Mouse (Mus musculus): ENCODE measurements at regions not wholly inside any gene's neighbourhood (a gene's known extent, or its start where the extent isn't known, plus 50 kb on each side); places are given as distances from the start of the nearest gene placed in this dataset.
A peak's percentile ranks its signal among the peaks of the same experiment; 100 is the strongest.

DNA sequence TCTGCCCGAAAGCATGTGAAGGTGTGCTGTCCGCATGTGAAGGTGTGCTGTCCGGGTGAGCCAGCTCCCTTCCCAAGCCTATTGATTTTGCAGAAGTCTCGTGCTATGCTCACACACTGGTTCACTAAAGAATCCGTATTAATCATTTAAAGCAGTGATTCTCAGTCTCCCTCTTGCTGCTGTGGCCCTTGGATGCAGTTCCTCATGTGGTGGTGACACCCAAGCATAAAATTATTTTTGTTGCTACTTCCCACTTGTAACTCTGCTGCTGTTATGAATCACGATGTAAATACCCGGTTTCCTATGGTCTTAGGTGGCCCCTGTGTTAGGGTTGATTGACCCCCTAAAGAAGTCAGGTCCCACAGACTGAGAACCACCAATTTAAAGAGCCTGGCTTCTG, 55.7 kb upstream of the Emb start:
- no peak for DNase-seq (ENCODE audit: extremely low spot score in 1 of 2, low spot score in 1 of 2)

DNA sequence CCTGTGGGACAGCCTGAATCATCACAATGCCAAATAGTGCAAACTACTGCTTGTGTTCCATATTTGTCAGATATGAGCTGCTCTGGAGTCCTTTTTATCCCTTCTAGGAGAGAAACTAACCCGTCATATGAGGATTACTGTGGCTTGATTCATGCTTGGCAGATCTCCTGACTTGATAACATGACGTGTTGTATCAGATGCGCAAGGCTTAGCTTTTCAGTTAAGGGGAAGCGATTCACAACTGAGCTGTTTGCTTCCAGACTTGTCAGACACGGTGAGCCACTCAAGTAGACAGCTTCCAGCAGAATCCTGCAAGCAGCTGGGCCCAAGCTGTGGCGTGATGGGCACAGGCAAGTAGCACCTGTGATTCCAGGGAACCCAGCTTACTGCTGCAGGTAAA, 64.5 kb upstream of the Emb start:
- peak in 1 of 2 experiments; percentile 16 for DNase-seq (ENCODE audit: extremely low spot score in 1 of 2, low spot score in 1 of 2)

GRCm38 (mm10) chr13:117143255-117143654, 65.1 kb upstream of the Emb start:
- DNase-seq (ENCODE audit: extremely low spot score in 1 of 2, low spot score in 1 of 2): no peak

DNA sequence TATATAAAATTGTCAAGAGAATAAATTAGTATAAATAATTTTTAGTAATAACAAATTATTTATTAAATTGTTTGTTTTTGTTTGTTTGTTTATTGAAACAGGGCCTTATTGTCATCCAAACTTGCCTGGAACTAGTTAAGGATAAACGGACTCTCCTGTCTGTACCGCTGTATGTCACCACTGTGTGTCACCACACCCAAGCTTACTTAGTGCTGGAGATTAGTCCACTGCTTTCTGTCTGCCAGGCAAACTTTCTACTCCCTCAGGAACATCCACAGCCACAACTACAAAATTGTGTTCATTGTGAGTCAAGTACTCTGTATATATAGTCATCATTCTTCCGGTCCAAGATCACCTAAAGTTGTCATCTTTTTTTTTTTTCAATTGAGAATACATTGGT, 74.0 kb upstream of the Emb start:
- DNase-seq (ENCODE audit: extremely low spot score in 1 of 2, low spot score in 1 of 2): no peak

DNA sequence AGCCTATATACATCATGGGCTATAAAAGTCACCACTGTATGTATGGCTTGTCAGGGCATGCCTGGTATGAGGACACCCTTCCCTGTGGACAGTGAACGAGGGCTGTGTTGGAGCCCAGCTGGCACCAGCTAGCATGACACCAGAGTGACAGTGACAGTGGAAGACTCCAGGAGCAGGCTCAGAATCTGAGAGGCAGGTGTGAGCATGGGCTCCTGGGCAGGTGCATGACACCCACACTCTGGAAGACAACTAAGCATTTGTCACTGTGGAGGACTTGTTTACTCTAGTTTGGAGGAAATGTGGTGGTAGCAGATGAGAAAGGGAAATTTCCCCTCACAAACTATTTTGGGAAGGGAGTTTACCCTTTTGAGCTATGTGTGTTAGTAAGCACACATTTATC, 76.2 kb upstream of the Emb start:
- DNase-seq (ENCODE audit: extremely low spot score in 1 of 2, low spot score in 1 of 2): no peak

GRCm38 (mm10) chr13:117127813-117128549, 80.4 kb upstream of the Emb start:
- DNase-seq (ENCODE audit: extremely low spot score in 1 of 2, low spot score in 1 of 2): no peak

- no peak for DNase-seq (ENCODE audit: extremely low spot score in 1 of 2, low spot score in 1 of 2)
Measured at GRCm38 (mm10) chr13:117127116-117127728, 81.1 kb upstream of the Emb start.

GRCm38 (mm10) chr13:117119636-117120035, 88.7 kb upstream of the Emb start:
- no peak for DNase-seq (ENCODE audit: extremely low spot score in 1 of 2, low spot score in 1 of 2)

GRCm38 (mm10) chr13:117114797-117115196, 89.5 kb upstream of the Parp8 start:
- no peak for DNase-seq (ENCODE audit: extremely low spot score in 1 of 2, low spot score in 1 of 2)

- peak in 1 of 2 experiments; percentile 48 for DNase-seq (ENCODE audit: extremely low spot score in 1 of 2, low spot score in 1 of 2)
Measured at GRCm38 (mm10) chr13:117112424-117112823, 87.1 kb upstream of the Parp8 start.

- DNase-seq (ENCODE audit: extremely low spot score in 1 of 2, low spot score in 1 of 2): no peak
Measured at GRCm38 (mm10) chr13:117105151-117105660, 79.9 kb upstream of the Parp8 start.

DNA sequence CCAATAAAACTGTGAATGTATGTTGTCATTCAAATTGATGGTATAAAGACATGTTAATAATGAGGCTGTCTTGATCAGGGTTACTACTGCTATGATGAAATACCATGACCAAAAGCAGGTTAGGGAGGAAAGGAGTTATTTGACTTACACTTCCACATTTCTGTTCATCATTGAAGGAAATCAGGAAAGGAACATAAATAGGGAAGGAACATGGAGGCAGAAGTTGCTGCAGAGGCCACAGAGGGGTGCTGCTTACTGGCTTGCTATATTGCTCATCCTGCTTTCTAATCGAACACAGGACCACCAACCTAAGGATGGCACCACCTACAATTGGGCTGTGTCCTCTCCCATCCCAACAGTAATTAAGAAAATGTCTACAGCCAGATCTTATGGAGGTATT, 69.4 kb upstream of the Parp8 start:
- DNase-seq (ENCODE audit: extremely low spot score in 1 of 2, low spot score in 1 of 2): no peak

DNA sequence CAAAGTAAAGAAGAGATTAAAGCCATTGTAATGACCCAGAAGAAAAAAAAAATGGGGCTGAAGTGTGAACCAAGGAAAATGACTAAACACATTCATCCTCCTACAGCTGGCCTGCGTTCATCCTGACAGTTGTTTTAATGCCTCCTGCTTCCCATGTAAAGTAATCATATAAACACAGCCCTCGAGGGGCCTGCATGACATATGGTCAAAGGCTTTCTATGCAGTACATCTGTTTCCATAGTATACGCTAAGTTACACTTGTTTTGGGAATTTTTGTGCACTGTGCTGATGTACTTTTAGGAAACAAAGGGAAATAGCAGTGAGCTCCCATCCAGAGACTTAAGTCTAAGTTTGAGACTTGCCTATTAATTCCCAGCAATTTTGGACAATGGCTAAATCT, 63.3 kb upstream of the Parp8 start:
- no peak for DNase-seq (ENCODE audit: extremely low spot score in 1 of 2, low spot score in 1 of 2)

- DNase-seq (ENCODE audit: extremely low spot score in 1 of 2, low spot score in 1 of 2): no peak
Measured at GRCm38 (mm10) chr13:117082758-117083157, 57.4 kb upstream of the Parp8 start.

GRCm38 (mm10) chr13:117079316-117079715, 54.0 kb upstream of the Parp8 start:
- DNase-seq (ENCODE audit: extremely low spot score in 1 of 2, low spot score in 1 of 2): peak in 1 of 2 experiments; percentile 11
